Mouse (Mus musculus) macrophage (primary cell): ENCODE measurements at regions not wholly inside any gene's neighbourhood (a gene's known extent, or its start where the extent isn't known, plus 50 kb on each side); places are given as distances from the start of the nearest gene placed in this dataset.

ENCODE experiments used
- H3K27ac ChIP-seq: fragments of 350-480 bp; formaldehyde crosslinking; 2 replicates; pipeline ENCODE4 v1.9.0; 2021
- H3K36me3 ChIP-seq: fragments of 350-480 bp; formaldehyde crosslinking; 2 replicates; pipeline ENCODE4 v1.9.0; 2021; ENCODE audit errors: inconsistent target
- H3K4me3 ChIP-seq: fragments of 350-480 bp; formaldehyde crosslinking; 2 replicates; pipeline ENCODE4 v1.9.0; 2021; ENCODE audit errors: inconsistent target
- H3K79me2 ChIP-seq: fragments of 350-480 bp; formaldehyde crosslinking; 2 replicates; pipeline ENCODE4 v1.9.0; 2021; ENCODE audit errors: inconsistent target
- WGBS: methylation state at CpG from one replicate; pipeline ENCODE4 v1.1.7; 2026; ENCODE audit warnings: inconsistent platforms; ENCODE audit not compliant: missing documents; 5-methylcytosine and 5-hydroxymethylcytosine counted together

- Histone ChIP-seq H3K36me3 (no peaks in the 10 kb centered on the region), H3K27ac (no peak overlapping the region), H3K4me3 (no peak overlapping the region), H3K79me2 (no peaks in the 10 kb centered on the region)
- WGBS, result 88% methylated on average over 9 of the region's 9 CpGs
Measured at GRCm38 (mm10) chr14:25360726-25361125, 98.3 kb upstream of the Zmiz1 start.

GRCm38 (mm10) chr14:25361129-25361528 lies 97.9 kb upstream of the Zmiz1 start:
- no peaks in the 10 kb centered on the region for H3K36me3 ChIP-seq
- H3K79me2 ChIP-seq, result no peaks in the 10 kb centered on the region
- no peak overlapping the region for H3K4me3 ChIP-seq
- WGBS, result 69% methylated on average over 3 of the region's 3 CpGs
- H3K27ac ChIP-seq, result no peak overlapping the region

GRCm38 (mm10) chr14:25362771-25363170 lies 96.2 kb upstream of the Zmiz1 start:
- H3K27ac ChIP-seq, result no peak overlapping the region
- H3K36me3 ChIP-seq, result no peaks in the 10 kb centered on the region
- WGBS, result 70% methylated on average over 1 of the region's 1 CpGs
- no peaks in the 10 kb centered on the region for H3K79me2 ChIP-seq
- no peak overlapping the region for H3K4me3 ChIP-seq

- Histone ChIP-seq H3K27ac (no peak overlapping the region), H3K36me3 (no peaks in the 10 kb centered on the region), H3K79me2 (no peaks in the 10 kb centered on the region), H3K4me3 (no peak overlapping the region)
- 91% methylated on average over 10 of the region's 10 CpGs for WGBS
Measured at GRCm38 (mm10) chr14:25365226-25365800, 93.7 kb upstream of the Zmiz1 start.

- Histone ChIP-seq H3K27ac (no peak overlapping the region), H3K36me3 (no peaks in the 10 kb centered on the region), H3K4me3 (no peak overlapping the region), H3K79me2 (no peaks in the 10 kb centered on the region)
- WGBS, result 84% methylated on average over 5 of the region's 5 CpGs
Measured at GRCm38 (mm10) chr14:25366009-25366408, 93.0 kb upstream of the Zmiz1 start.

- 94% methylated on average over 6 of the region's 6 CpGs for WGBS
- Histone ChIP-seq H3K4me3 (no peak overlapping the region), H3K27ac (no peak overlapping the region), H3K36me3 (no peaks in the 10 kb centered on the region), H3K79me2 (no peaks in the 10 kb centered on the region)
Measured at GRCm38 (mm10) chr14:25370306-25371020, 88.5 kb upstream of the Zmiz1 start.

GRCm38 (mm10) chr14:25371021-25371400 lies 88.0 kb upstream of the Zmiz1 start:
- peak overlapping the region; percentile 27 for H3K27ac ChIP-seq
- H3K4me3 ChIP-seq, result no peak overlapping the region
- WGBS, result 76% methylated on average over 5 of the region's 5 CpGs
- H3K36me3 ChIP-seq, result no peaks in the 10 kb centered on the region
- no peaks in the 10 kb centered on the region for H3K79me2 ChIP-seq

- no peaks in the 10 kb centered on the region for H3K36me3 ChIP-seq
- no peaks in the 10 kb centered on the region for H3K79me2 ChIP-seq
- 76% methylated on average over 3 of the region's 4 CpGs for WGBS
- H3K27ac ChIP-seq, result peak overlapping the region; percentile 27
- no peak overlapping the region for H3K4me3 ChIP-seq
Measured at GRCm38 (mm10) chr14:25371661-25372060, 87.3 kb upstream of the Zmiz1 start.

- H3K4me3 ChIP-seq, result no peak overlapping the region
- WGBS, result 87% methylated on average over 4 of the region's 4 CpGs
- H3K27ac ChIP-seq, result no peak overlapping the region
- no peaks in the 10 kb centered on the region for H3K36me3 ChIP-seq
- H3K79me2 ChIP-seq, result no peaks in the 10 kb centered on the region
Measured at GRCm38 (mm10) chr14:25372581-25372980, 86.4 kb upstream of the Zmiz1 start.

GRCm38 (mm10) chr14:25373167-25373566 lies 85.8 kb upstream of the Zmiz1 start:
- Histone ChIP-seq H3K4me3 (no peak overlapping the region), H3K36me3 (no peaks in the 10 kb centered on the region), H3K27ac (no peak overlapping the region), H3K79me2 (no peaks in the 10 kb centered on the region)
- 92% methylated on average over 4 of the region's 4 CpGs for WGBS

GRCm38 (mm10) chr14:25375001-25375400 lies 84.0 kb upstream of the Zmiz1 start:
- H3K79me2 ChIP-seq, result no peaks in the 10 kb centered on the region
- H3K27ac ChIP-seq, result no peak overlapping the region
- no peak overlapping the region for H3K4me3 ChIP-seq
- 95% methylated on average over 7 of the region's 7 CpGs for WGBS
- H3K36me3 ChIP-seq, result no peaks in the 10 kb centered on the region

- Histone ChIP-seq H3K36me3 (no peaks in the 10 kb centered on the region), H3K4me3 (no peak overlapping the region), H3K79me2 (no peaks in the 10 kb centered on the region), H3K27ac (peak overlapping the region; percentile 96)
- WGBS, result 81% methylated on average over 2 of the region's 2 CpGs
Measured at GRCm38 (mm10) chr14:25377091-25377490, 81.9 kb upstream of the Zmiz1 start.

- no peaks in the 10 kb centered on the region for H3K36me3 ChIP-seq
- peak overlapping the region; percentile 34; the same call in 1 of the 2 replicates for H3K4me3 ChIP-seq
- peak overlapping the region; percentile 96 for H3K27ac ChIP-seq
- WGBS, result 24% methylated on average over 6 of the region's 8 CpGs
- no peaks in the 10 kb centered on the region for H3K79me2 ChIP-seq
Measured at GRCm38 (mm10) chr14:25377554-25377899, 81.5 kb upstream of the Zmiz1 start.

- H3K79me2 ChIP-seq, result no peaks in the 10 kb centered on the region
- H3K27ac ChIP-seq, result peak overlapping the region; percentile 96
- H3K36me3 ChIP-seq, result no peaks in the 10 kb centered on the region
- 3% methylated on average over 41 of the region's 54 CpGs for WGBS
- H3K4me3 ChIP-seq, result peak overlapping the region; percentile 34
Measured at GRCm38 (mm10) chr14:25377900-25378716, 80.9 kb upstream of the Zmiz1 start.

- Histone ChIP-seq H3K4me3 (peak overlapping the region; percentile 34), H3K27ac (peak overlapping the region; percentile 96), H3K79me2 (no peaks in the 10 kb centered on the region), H3K36me3 (no peaks in the 10 kb centered on the region)
- WGBS, result 5% methylated on average over 13 of the region's 13 CpGs
Measured at GRCm38 (mm10) chr14:25378717-25379224, 80.2 kb upstream of the Zmiz1 start.
